Mouse (Mus musculus) bone marrow, adult 2 months (tissue): ENCODE results near the gene Tcerg1l.

Experiments used
- CTCF ChIP-seq: fragments of 200-500 bp; IDR thresholded peaks from 2 replicates; pipeline ENCODE4 v1.5.1; 2011; ENCODE audit warnings: low read length, control low read depth; ENCODE audit not compliant: control insufficient read depth, insufficient read depth
- POLR2A ChIP-seq: fragments of 200-500 bp; IDR thresholded peaks from 2 replicates; pipeline ENCODE4 v1.6.1; 2011; ENCODE audit warnings: low read depth, mild to moderate bottlenecking, control low read depth, low read length, borderline replicate concordance; ENCODE audit not compliant: control insufficient read depth

DNA sequence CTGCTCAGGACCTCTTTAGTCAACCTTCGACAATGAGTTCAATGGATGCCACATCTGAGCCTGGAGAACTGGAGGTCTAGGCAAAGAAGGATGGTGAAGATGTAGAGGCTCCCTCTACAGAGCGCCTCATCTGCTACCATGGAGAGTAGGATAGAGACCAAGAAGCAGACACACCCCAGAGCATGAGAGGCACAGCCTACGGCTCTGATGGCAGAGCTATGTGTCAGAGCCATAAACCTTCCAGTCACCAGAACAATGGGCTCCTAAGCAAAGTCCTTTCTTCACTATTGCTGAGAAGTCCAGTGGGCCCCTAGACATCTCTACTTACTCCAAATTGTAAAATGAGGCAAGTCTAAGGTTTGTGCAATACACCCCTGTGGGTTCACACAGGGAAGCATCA, 91.4 kb downstream of the Tcerg1l start:
- TF ChIP-seq CTCF (no peak), POLR2A (no peak)
